Mouse (Mus musculus): Measurements from ENCODE around the gene Dnajc1.

Dnajc1 gene

GRCm38 (mm10) chr2:18310261-18311104, 82.1 kb downstream of the Dnajc1 start:
- in situ Hi-C loops (cut with MboI; ENCODE audit: unreplicated experiment in 2 of 2), result no loop called here

GRCm38 (mm10) chr2:18307440-18308305, 85.0 kb downstream of the Dnajc1 start:
- in situ Hi-C loops (cut with MboI; ENCODE audit: unreplicated experiment in 2 of 2), result no loop called here

GRCm38 (mm10) chr2:18300949-18301348, 91.7 kb downstream of the Dnajc1 start:
- in situ Hi-C loops (cut with MboI; ENCODE audit: unreplicated experiment in 2 of 2), result no loop called here

- in situ Hi-C loops (cut with MboI; ENCODE audit: unreplicated experiment in 2 of 2), result no loop called here
These were observed 107.5 kb downstream of the Dnajc1 start for GRCm38 (mm10) chr2:18285175-18285574.

- in situ Hi-C loops (cut with MboI; ENCODE audit: unreplicated experiment in 2 of 2), result no loop called here
These were observed 126.9 kb downstream of the Dnajc1 start for GRCm38 (mm10) chr2:18265736-18266135.

- in situ Hi-C loops (cut with MboI; ENCODE audit: unreplicated experiment in 2 of 2), result no loop called here
These were observed 128.1 kb downstream of the Dnajc1 start for GRCm38 (mm10) chr2:18264579-18264978.

GRCm38 (mm10) chr2:18262298-18262697, 130.3 kb downstream of the Dnajc1 start:
- in situ Hi-C loops (cut with MboI; ENCODE audit: unreplicated experiment in 2 of 2), result no loop called here

- in situ Hi-C loops (cut with MboI; ENCODE audit: unreplicated experiment in 2 of 2), result no loop called here
These were observed 143.4 kb downstream of the Dnajc1 start for GRCm38 (mm10) chr2:18249224-18249623.

GRCm38 (mm10) chr2:18235524-18235923, 157.1 kb downstream of the Dnajc1 start:
- in situ Hi-C loops (cut with MboI; ENCODE audit: unreplicated experiment in 2 of 2), result no loop called here

- in situ Hi-C loops (cut with MboI; ENCODE audit: unreplicated experiment in 2 of 2), result no loop called here
These were observed 159.6 kb downstream of the Dnajc1 start for GRCm38 (mm10) chr2:18232883-18233567.

GRCm38 (mm10) chr2:18231143-18231542, 161.5 kb downstream of the Dnajc1 start:
- in situ Hi-C loops (cut with MboI; ENCODE audit: unreplicated experiment in 2 of 2), result no loop called here

- in situ Hi-C loops (cut with MboI; ENCODE audit: unreplicated experiment in 2 of 2), result no loop called here
These were observed 163.4 kb downstream of the Dnajc1 start for GRCm38 (mm10) chr2:18229279-18229678.

- in situ Hi-C loops (cut with MboI; ENCODE audit: unreplicated experiment in 2 of 2), result no loop called here
These were observed 164.1 kb downstream of the Dnajc1 start for GRCm38 (mm10) chr2:18228486-18229062.

GRCm38 (mm10) chr2:18219569-18219968, 173.1 kb downstream of the Dnajc1 start:
- in situ Hi-C loops (cut with MboI; ENCODE audit: unreplicated experiment in 2 of 2), result no loop called here

GRCm38 (mm10) chr2:18219136-18219535, 173.5 kb downstream of the Dnajc1 start:
- in situ Hi-C loops (cut with MboI; ENCODE audit: unreplicated experiment in 2 of 2), result no loop called here

- in situ Hi-C loops (cut with MboI; ENCODE audit: unreplicated experiment in 2 of 2), result no loop called here
These were observed 174.1 kb downstream of the Dnajc1 start for GRCm38 (mm10) chr2:18218500-18218899.

GRCm38 (mm10) chr2:18217867-18218266, 174.8 kb downstream of the Dnajc1 start:
- in situ Hi-C loops (cut with MboI; ENCODE audit: unreplicated experiment in 2 of 2), result no loop called here

GRCm38 (mm10) chr2:18214031-18214430, 178.6 kb downstream of the Dnajc1 start:
- in situ Hi-C loops (cut with MboI; ENCODE audit: unreplicated experiment in 2 of 2), result loop anchor here in 1 of 2 experiments (5.0 kb wide), 2 partner anchors 187 to 272 kb away; no protein-coding TSS in a partner anchor

- in situ Hi-C loops (cut with MboI; ENCODE audit: unreplicated experiment in 2 of 2), result loop anchor here (5.0 kb wide), 2 partner anchors 183 to 268 kb away; no protein-coding TSS in a partner anchor
These were observed 182.7 kb downstream of the Dnajc1 start for GRCm38 (mm10) chr2:18209948-18210347.

GRCm38 (mm10) chr2:18209211-18209823, 183.3 kb downstream of the Dnajc1 start:
- in situ Hi-C loops (cut with MboI; ENCODE audit: unreplicated experiment in 2 of 2), result loop anchor here in 1 of 2 experiments (5.0 kb wide), 1 partner anchor 182 kb away; no protein-coding TSS in a partner anchor

Measured in v-Abl transformed pro-B cells (cell line).